Mouse (Mus musculus) heart, embryonic 12.5 days (tissue): ENCODE data around the gene Gkap1. TPM values are rescaled to one million over a fixed set of nuclear protein-coding genes. Genes with fewer than 3 reads are reported as not detected.
A peak's percentile ranks its signal among the peaks of the same experiment; 100 is the strongest.

Source experiments
- ATAC-seq: fragments of 200-750 bp; cut with Nextera tagmentation; 2 replicates; pipeline ENCODE4 v1.8.0; 2017; ENCODE audit warnings: moderate TSS enrichment, moderate library complexity; ENCODE audit not compliant: insufficient number of reproducible peaks, low FRiP score
- H3K27ac ChIP-seq: fragments of 300-500 bp; sonication (generic); 2 replicates; pipeline ENCODE4 v1.5.1; 2016; ENCODE audit warnings: mild to moderate bottlenecking, moderate library complexity; ENCODE audit not compliant: poor library complexity, severe bottlenecking
- H3K27me3 ChIP-seq: fragments of 300-500 bp; sonication (generic); replicated peaks from 2 replicates; pipeline ENCODE4 v1.6.1; 2016; ENCODE audit warnings: mild to moderate bottlenecking, moderate library complexity
- H3K36me3 ChIP-seq: fragments of 300-500 bp; sonication (generic); 2 replicates; pipeline ENCODE4 v1.6.1; 2016; ENCODE audit warnings: mild to moderate bottlenecking, moderate library complexity
- H3K4me1 ChIP-seq: fragments of 300-500 bp; sonication (generic); replicated peaks from 2 replicates; pipeline ENCODE4 v1.6.1; 2016; ENCODE audit warnings: mild to moderate bottlenecking
- H3K4me2 ChIP-seq: fragments of 300-500 bp; sonication (generic); 2 replicates; pipeline ENCODE4 v1.6.1; 2016; ENCODE audit warnings: mild to moderate bottlenecking, moderate library complexity
- H3K4me3 ChIP-seq: fragments of 300-500 bp; sonication (generic); 2 replicates; pipeline ENCODE4 v1.5.1; 2016; ENCODE audit warnings: mild to moderate bottlenecking
- H3K9ac ChIP-seq: fragments of 300-500 bp; sonication (generic); 2 replicates; pipeline ENCODE4 v1.6.1; 2016; ENCODE audit warnings: mild to moderate bottlenecking, moderate library complexity
- H3K9me3 ChIP-seq: fragments of 300-500 bp; sonication (generic); replicated peaks from 2 replicates; pipeline ENCODE4 v1.6.1; 2016; ENCODE audit warnings: mild to moderate bottlenecking, moderate library complexity
- WGBS: fragments of 180-500 bp; shearing (Covaris S2); methylation state at CpG from one replicate; pipeline ENCODE4 v1.1.7; 2016; 5-methylcytosine and 5-hydroxymethylcytosine counted together
- polyA plus RNA-seq: library from polyadenylated mRNA; unstranded; fragments of >200 nt; fragmentation: Nextera tagmentation; extraction: Ambion mirVana; gene quantifications from 2 replicates; pipeline ENCODE4 v1.2.1, GENCODE M21; 2016

The Gkap1 gene
- polyA plus RNA-seq, 1 experiment from 2014 or later, result 25.4 TPM

DNA sequence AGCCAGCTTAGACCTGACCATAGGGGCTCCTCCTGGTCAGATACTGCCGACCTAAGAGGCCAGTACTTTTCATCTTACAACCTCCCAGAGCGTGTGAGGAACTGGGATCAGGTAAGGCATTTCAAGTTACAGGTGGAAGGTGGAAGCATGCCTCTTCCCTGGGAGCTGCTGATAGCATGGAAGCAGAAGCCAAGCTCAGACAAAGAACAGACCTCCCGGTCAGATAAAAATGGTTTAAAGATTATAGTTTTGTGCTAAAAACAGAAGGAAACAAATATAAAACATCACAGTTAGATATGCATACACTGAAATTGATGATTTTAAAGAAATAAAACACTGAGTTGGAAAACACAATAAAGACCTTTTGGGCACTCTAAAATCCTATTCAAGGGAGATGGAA, 8.6 kb downstream of the Gkap1 start:
- peaks cover 6% of the 10 kb centered on the region for H3K36me3 ChIP-seq
- H3K4me2 ChIP-seq, result no peak overlapping the region
- H3K4me3 ChIP-seq, result no peak overlapping the region
- peaks cover 7% of the 10 kb centered on the region; the same call in 1 of the 2 replicates for H3K4me1 ChIP-seq
- no peaks in the 10 kb centered on the region for H3K9me3 ChIP-seq
- H3K27ac ChIP-seq, result no peak overlapping the region
- H3K9ac ChIP-seq, result no peak overlapping the region
- no peak for ATAC-seq
- WGBS, result 64% methylated on average over 3 of the region's 3 CpGs
- H3K27me3 ChIP-seq, result no peaks in the 10 kb centered on the region

DNA sequence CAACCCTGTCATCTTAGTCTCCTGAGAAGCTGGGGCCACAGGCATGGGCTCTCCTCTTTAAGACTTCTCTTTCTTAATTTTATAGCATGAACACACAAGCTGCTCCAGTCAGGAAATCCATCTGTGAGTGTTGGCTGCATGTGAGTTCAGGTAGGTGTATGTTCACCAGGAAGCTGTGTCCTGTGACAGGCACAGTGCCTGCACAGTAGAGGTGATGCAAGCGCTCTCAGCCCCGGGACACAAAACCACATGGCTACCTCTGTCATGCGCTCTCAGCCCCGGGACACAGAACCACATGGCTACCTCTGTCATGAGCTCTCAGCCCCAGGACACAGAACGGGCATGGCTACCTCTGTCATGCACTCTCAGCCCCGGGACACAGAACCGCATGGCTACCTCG, 12.0 kb downstream of the Gkap1 start:
- no peak overlapping the region for H3K4me2 ChIP-seq
- WGBS, result 82% methylated on average over 8 of the region's 8 CpGs

DNA sequence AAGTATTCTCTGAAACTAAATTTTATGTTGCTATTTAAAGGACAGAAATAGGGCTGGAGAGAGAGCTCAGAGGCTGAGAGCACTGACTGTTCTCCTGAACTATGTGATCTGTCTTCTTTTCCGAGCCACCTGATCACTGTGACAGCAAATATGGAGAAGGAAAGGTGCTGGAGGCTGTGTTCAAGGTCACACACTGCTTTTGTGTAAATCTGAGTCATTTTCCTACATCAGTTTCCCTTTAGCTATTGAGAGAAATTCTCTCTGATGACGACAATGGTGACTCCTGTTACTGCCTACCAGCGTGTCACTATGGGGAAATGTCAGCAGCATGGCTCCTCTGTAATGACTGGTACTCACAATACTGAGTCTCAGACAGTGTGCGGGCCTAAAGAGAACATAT, 13.8 kb downstream of the Gkap1 start:
- H3K4me3 ChIP-seq, result no peak overlapping the region
- H3K27me3 ChIP-seq, result no peaks in the 10 kb centered on the region
- peak overlapping the region; percentile 42 for H3K27ac ChIP-seq
- H3K4me2 ChIP-seq, result no peak overlapping the region
- 68% methylated on average over 4 of the region's 4 CpGs for WGBS
- H3K9me3 ChIP-seq, result no peaks in the 10 kb centered on the region
- no peak for ATAC-seq
- 0 out of 2 replicates have a peak, but pooled peaks cover 2% of the 10 kb centered on the region for H3K4me1 ChIP-seq
- H3K9ac ChIP-seq, result no peak overlapping the region
- peaks cover 19% of the 10 kb centered on the region for H3K36me3 ChIP-seq

More for the DNA sequence above, 12.0 kb downstream of the Gkap1 start:
- ATAC-seq, result no peak
- H3K27ac ChIP-seq, result no peak overlapping the region
- H3K4me1 ChIP-seq, result 0 out of 2 replicates have a peak, but pooled peaks cover 3% of the 10 kb centered on the region
- H3K9ac ChIP-seq, result no peak overlapping the region
- peaks cover 10% of the 10 kb centered on the region for H3K36me3 ChIP-seq
- H3K9me3 ChIP-seq, result no peaks in the 10 kb centered on the region
- H3K27me3 ChIP-seq, result no peaks in the 10 kb centered on the region
- H3K4me3 ChIP-seq, result no peak overlapping the region

DNA sequence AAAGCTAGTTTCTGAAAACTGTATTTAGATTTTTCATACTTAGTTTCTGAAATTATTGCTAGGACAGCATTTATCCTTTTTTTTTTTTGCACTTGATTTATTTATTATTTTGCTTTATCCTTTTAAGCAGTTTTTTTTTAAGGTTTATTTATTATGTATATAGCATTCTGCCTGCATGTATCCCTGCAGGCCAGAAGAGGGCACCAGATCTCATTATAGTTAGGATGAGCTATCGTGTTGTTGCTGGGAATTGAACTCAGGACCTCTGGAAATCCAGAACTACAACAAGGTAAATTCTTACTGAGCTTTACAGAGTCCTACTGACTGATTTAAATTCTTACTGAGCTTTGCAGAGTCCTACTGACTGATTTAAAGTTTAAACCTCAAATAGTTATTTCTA, 22.2 kb downstream of the Gkap1 start:
- Histone ChIP-seq H3K9ac (no peak overlapping the region), H3K4me2 (no peak overlapping the region), H3K27ac (no peak overlapping the region), H3K27me3 (no peaks in the 10 kb centered on the region), H3K4me3 (no peak overlapping the region), H3K36me3 (peaks cover 34% of the 10 kb centered on the region), H3K4me1 (no peaks in the 10 kb centered on the region), H3K9me3 (no peaks in the 10 kb centered on the region)
- ATAC-seq, result no peak
- WGBS, result 83% methylated on average over 1 of the region's 1 CpGs

DNA sequence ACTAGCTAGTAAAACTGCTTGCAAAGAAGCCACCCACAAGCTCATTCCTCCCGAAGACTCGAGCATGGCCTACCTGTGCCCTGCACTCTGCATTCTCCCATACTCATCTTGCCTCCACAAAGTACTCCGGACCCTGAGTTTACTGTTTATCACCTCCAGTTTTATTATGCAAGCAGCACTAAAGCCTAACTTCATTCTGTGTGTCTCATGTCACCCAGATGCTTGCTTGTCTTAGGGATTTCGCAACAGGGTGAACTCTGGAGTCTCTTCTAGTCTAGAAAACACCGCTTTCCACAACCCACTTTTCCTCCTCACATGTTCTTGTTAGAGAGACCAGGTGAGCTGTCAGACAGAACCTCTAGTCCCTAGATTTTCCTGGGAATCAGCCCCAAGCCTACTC, 26.5 kb downstream of the Gkap1 start:
- no peak overlapping the region for H3K4me3 ChIP-seq
- no peak for ATAC-seq
- H3K27ac ChIP-seq, result no peak overlapping the region
- 88% methylated on average over 5 of the region's 5 CpGs for WGBS
- H3K4me1 ChIP-seq, result no peaks in the 10 kb centered on the region
- no peaks in the 10 kb centered on the region for H3K27me3 ChIP-seq
- no peaks in the 10 kb centered on the region for H3K9me3 ChIP-seq
- H3K36me3 ChIP-seq, result peaks cover 22% of the 10 kb centered on the region
- no peak overlapping the region for H3K4me2 ChIP-seq
- H3K9ac ChIP-seq, result no peak overlapping the region

DNA sequence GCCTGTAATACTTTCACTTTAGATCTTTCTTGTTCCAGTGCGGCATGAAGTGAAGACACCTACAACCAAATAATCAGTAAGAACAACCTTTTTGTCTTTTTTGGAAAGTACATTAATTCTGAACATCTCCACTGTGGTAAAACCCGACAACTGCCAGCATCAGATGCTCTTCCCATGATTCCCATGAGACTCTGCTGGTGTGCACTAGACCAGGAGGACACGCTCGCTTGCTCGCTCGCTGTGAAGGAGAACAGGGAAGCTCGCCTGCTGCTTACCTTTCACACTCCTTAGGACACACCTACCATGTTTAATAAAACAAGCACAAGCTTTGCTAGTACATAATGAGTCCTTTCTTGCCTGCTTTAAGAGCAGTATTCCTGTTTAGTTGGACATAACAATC, 39.0 kb downstream of the Gkap1 start:
- ATAC-seq, result no peak
- no peak overlapping the region for H3K4me3 ChIP-seq
- peaks cover 25% of the 10 kb centered on the region for H3K36me3 ChIP-seq
- 86% methylated on average over 7 of the region's 7 CpGs for WGBS
- no peak overlapping the region for H3K4me2 ChIP-seq
- H3K27ac ChIP-seq, result no peak overlapping the region
- no peaks in the 10 kb centered on the region for H3K4me1 ChIP-seq
- no peak overlapping the region for H3K9ac ChIP-seq
- H3K9me3 ChIP-seq, result no peaks in the 10 kb centered on the region
- H3K27me3 ChIP-seq, result no peaks in the 10 kb centered on the region

DNA sequence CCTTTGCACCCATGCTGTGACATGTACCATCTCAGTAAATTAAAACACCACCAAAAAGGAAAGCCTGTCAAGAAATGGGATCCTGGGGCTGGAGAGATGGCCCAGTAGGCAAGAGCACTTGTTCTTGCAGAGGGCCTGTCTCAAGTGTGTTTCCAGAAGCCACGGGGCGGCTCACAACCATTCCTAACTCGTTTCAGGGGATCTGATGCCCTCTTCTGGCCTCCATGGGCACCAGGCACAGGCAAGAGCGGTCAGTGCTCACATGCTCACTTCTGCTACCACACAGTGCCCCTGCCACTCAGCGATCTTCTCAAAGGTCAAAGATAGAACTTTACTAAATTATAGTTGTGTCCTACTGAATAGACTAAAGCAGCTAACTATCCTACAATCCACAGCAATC, 42.9 kb downstream of the Gkap1 start:
- no peak for ATAC-seq
- no peak overlapping the region for H3K9ac ChIP-seq
- no peak overlapping the region for H3K4me2 ChIP-seq
- H3K9me3 ChIP-seq, result no peaks in the 10 kb centered on the region
- H3K36me3 ChIP-seq, result peaks cover 17% of the 10 kb centered on the region
- no peak overlapping the region for H3K27ac ChIP-seq
- no peaks in the 10 kb centered on the region for H3K27me3 ChIP-seq
- 40% methylated on average over 5 of the region's 5 CpGs for WGBS
- no peak overlapping the region for H3K4me3 ChIP-seq
- H3K4me1 ChIP-seq, result no peaks in the 10 kb centered on the region

DNA sequence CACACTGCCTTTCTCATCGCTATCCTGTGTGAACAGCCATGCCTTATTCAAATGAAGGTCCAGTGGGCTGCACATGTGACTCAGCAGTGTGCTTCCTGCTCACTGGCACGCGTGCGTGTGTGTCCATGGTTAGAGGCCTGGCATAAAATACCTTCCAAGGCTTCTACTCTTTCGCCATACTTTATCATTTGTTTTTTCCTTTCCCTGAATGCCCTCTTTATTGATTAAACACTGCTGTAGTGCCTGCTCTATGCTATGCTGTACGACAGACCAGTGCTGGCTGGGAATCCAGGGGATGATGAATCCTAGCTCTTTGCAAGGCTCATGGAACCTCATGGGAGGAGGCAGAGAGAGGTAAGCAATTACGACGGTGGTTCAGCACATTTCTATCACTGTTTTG, 43.4 kb downstream of the Gkap1 start:
- Histone ChIP-seq H3K27me3 (no peaks in the 10 kb centered on the region), H3K4me2 (no peak overlapping the region), H3K9me3 (peaks cover 4% of the 10 kb centered on the region), H3K4me3 (no peak overlapping the region), H3K36me3 (peaks cover 17% of the 10 kb centered on the region), H3K9ac (no peak overlapping the region), H3K4me1 (no peaks in the 10 kb centered on the region), H3K27ac (no peak overlapping the region)
- 84% methylated on average over 8 of the region's 8 CpGs for WGBS
- ATAC-seq, result no peak

DNA sequence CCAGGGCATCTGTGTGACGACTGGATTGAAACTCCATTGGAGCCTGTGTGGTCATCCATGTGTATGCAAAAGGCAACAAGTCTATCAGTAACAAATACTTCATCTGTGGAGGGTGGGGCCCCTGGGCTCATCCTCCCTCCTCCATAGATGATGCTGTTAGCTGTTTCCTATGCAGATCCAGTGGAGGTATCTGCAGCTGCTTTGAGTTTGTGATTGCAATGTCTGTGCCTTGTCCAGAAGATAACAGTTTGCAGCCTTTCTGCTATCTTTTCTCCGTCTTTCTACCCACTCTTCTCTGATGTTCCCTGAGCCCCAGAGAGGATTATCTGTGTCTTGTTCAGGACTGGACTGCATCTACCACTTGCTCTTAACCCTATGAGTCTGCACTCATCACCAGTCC, 46.9 kb downstream of the Gkap1 start:
- H3K27ac ChIP-seq, result no peak overlapping the region
- H3K36me3 ChIP-seq, result peaks cover 5% of the 10 kb centered on the region; the same call in 1 of the 2 replicates
- WGBS, result 52% methylated on average over 2 of the region's 2 CpGs
- H3K4me3 ChIP-seq, result no peak overlapping the region
- peaks cover 5% of the 10 kb centered on the region for H3K9me3 ChIP-seq
- H3K9ac ChIP-seq, result no peak overlapping the region
- no peaks in the 10 kb centered on the region for H3K27me3 ChIP-seq
- no peak overlapping the region for H3K4me2 ChIP-seq
- no peaks in the 10 kb centered on the region for H3K4me1 ChIP-seq
- no peak for ATAC-seq

DNA sequence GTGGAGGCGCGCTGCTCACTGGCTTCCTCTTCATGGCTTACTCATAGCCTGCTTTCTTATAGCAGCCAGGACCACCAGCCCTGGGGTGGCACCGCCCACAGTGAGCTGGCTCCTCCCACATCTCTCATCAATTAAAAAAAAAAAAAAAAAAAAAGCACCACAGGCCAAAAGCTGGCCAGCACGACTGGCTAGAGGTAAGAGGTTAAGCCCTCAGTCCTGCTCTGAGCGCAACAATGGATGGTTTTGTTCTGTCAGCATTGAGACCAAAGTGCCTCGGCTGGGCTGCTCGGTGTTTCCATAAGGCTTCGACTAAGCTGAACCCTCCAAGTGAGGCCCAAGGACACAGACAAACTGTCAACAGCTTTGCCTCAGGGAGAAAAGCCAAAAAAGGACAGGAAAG, 49.8 kb downstream of the Gkap1 start:
- Histone ChIP-seq H3K9me3 (peaks cover 5% of the 10 kb centered on the region), H3K9ac (no peak overlapping the region), H3K4me1 (no peaks in the 10 kb centered on the region), H3K36me3 (no peaks in the 10 kb centered on the region), H3K4me3 (no peak overlapping the region), H3K4me2 (no peak overlapping the region), H3K27ac (no peak overlapping the region), H3K27me3 (no peaks in the 10 kb centered on the region)
- 74% methylated on average over 8 of the region's 8 CpGs for WGBS
- ATAC-seq, result no peak

DNA sequence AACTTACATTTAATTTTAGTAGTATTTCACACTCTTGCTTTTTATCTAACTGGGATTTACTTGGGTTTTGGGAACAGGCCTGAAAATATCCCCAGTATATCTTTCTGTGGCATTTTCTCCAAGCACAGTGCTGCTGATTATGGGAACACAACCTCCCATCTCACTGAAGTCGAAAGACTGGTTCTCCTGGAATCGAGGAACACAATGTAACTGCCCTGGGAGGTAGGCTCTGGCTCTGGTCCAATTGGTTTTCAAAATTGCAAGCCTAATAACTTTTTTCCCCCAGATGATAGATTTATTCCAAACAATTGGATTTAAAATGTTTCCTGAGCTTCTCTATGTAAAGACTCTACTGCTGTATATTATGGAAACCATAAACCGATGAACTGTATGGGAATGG, 55.3 kb downstream of the Gkap1 start:
- Histone ChIP-seq H3K4me1 (0 out of 2 replicates have a peak, but pooled peaks cover 4% of the 10 kb centered on the region), H3K4me2 (no peak overlapping the region), H3K9me3 (no peaks in the 10 kb centered on the region), H3K27ac (no peak overlapping the region), H3K4me3 (no peak overlapping the region), H3K27me3 (0 out of 2 replicates have a peak, but pooled peaks cover 3% of the 10 kb centered on the region), H3K36me3 (no peaks in the 10 kb centered on the region), H3K9ac (no peak overlapping the region)
- ATAC-seq, result no peak
- 77% methylated on average over 3 of the region's 3 CpGs for WGBS

DNA sequence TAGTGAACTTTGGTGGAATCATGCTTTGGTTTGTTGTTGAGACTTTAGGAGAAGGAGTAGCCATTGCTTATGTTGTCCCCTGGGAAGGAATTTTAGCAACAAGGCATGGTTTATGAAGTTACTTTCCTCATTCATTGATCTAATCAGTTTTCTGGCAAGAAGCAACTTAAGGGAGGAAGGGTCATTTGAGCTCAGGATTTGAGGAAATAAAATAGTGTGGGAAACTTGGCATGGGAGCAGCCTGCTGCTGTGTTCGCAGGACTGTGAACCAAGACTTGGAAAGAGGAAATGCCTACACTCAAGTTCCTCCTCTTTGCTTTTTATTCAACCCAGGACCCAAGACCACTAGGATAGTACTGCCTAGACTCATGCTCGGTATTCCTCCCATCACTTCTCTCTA, 58.0 kb downstream of the Gkap1 start:
- H3K4me1 ChIP-seq, result peaks cover 19% of the 10 kb centered on the region
- ATAC-seq, result no peak
- 0 out of 2 replicates have a peak, but pooled peaks cover 3% of the 10 kb centered on the region for H3K27me3 ChIP-seq
- no peak overlapping the region for H3K27ac ChIP-seq
- WGBS, result 85% methylated on average over 2 of the region's 2 CpGs
- H3K4me2 ChIP-seq, result no peak overlapping the region
- H3K36me3 ChIP-seq, result no peaks in the 10 kb centered on the region
- H3K9ac ChIP-seq, result no peak overlapping the region
- no peak overlapping the region for H3K4me3 ChIP-seq
- H3K9me3 ChIP-seq, result no peaks in the 10 kb centered on the region
